Mouse (Mus musculus) v-Abl transformed pro-B cells (cell line): ENCODE measurements around the gene Actl10.

Source experiments
- in situ Hi-C, 2 experiments: fragments of 400-800 bp; cut with MboI; formaldehyde crosslinking; loops; one replicate each; pipeline ENCODE4 v1.15.1; 2025; ENCODE audit not compliant: unreplicated experiment in 2 of 2

Gene Actl10

DNA sequence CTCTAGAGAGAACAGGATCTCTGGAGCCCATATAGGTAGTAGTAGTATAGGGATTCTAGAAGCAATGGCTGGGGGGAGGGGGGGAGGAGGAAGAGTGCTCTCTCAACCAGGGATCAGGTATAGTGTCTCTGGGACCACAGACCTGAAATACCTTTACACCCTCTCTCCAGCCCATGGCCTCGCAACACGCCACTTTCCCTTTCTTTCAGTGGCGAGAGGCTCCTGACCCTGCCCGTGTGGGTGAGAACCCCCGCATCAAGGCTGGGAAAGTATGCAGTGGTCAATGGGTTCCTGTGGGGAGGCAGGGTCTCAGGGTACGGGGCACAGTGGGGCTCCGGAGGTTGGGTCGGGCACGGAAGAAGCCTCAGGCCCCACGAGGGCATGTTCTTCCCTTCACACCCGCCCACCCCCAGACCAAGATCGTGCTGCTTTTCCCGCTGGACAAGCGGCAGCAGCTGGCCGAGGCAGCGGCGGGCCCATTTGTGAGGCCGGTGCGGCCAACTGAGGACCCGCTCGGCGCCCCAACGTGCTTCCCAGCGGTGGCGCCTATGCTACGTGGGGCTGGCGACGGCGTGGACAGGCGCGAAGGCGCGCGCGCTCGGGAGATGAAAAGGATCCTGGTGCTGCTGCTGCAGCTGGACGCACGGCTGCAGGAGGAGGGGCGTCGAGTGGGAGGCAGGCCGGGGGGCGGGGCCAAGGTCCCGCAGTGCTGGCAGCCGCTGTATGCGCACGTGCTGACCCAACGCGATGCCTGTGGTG lies 2.3 kb upstream of the Actl10 start:
- in situ Hi-C loops, result no loop called here

DNA sequence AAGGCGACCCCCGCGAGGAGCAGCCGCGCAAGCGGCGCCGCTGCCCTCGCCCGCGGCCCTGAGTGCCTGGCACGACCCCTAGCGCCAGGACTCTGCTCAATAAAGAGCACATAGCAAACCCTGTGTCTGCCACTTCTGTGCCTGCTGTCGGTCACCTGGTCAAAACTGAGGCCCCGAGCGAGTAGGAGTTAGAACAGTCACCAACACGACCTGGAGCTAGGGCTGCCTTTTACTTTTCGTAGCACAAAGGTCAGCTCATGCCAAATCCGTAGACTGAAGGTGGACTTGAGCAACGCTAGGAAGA lies 1.7 kb upstream of the Actl10 start:
- in situ Hi-C loops, result no loop called here

DNA sequence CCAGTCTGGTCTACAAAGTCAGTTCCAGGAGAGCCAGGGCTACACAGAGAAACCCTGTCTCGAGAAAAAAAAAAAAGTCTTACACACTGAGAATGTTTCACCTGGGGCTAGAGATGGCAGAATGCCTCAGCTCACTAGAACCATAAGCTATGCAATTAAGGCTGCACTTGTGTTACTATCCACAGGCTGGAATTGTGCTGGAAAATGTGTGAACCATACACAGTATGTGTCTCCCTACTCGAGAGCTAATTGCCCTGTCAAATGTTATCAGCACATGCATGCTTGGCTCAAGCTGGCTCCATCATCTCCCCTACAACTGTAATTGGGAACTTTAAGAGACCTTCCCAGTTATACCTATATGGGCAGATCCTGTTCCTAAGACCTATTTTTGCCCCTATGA lies 639 bp upstream of the Actl10 start:
- in situ Hi-C loops, result no loop called here

DNA sequence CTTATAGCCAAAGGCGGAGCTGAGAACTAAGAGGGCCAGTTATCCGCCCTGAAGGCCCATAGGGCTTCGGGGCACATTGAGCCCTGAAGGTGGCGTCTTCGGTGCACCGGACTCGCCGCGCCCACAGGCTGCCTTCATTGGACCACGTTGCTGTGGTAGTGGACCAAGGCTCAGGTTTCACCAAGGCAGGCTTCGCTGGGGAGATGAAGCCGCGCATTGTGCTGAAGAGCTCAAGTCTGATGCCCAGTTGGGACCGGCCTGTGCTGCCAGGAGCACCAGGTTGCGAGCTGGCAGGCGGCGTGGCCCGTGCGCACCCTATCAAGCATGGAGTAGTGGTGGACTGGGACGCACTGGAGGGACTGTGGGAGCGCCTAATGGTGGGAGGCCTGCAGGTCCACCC lies 351 bp downstream of the Actl10 start:
- in situ Hi-C loops, result no loop called here

DNA sequence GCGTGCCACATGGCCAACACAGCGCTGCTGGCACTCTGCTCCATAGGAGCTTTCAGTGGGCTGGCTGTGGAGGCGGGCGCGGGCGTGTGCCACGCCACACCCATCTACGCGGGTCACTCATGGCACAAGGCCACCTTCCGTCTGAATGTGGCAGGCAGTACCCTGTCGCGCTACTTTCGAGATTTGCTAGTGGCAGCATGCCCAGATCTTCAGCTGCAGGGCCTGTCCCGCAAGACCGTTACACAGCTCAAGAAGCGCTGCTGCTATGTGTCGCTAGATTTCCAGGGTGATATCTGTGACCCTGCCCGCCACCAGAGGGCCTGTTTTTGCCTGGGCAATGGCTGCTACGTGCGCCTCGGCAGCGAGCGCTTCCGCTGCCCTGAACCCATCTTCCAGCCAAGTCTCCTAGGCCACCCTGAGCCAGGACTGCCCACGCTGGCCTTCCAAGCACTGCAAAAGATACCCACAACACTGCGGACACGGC lies 890 bp downstream of the Actl10 start:
- in situ Hi-C loops, result no loop called here

DNA sequence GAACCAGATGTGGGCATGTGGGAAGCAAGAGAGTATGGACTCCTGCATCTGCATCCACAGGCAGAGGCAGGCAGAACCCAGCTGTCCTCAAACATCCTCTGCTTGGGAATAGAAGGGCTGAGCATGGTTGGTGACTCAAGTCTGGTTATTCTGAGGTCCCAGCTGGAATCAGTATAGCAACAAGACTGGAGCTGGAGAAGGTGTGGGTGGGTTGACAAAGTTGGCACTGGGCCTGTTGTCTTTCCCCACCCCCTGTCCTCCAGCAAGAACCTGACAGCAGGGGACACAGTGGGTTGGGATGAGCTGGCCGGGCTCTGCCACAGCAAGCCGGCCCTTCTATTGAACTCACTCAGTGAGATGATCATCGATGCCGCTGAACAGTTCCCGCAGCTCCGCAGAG lies 3.7 kb downstream of the Actl10 start:
- in situ Hi-C loops, result no loop called here

DNA sequence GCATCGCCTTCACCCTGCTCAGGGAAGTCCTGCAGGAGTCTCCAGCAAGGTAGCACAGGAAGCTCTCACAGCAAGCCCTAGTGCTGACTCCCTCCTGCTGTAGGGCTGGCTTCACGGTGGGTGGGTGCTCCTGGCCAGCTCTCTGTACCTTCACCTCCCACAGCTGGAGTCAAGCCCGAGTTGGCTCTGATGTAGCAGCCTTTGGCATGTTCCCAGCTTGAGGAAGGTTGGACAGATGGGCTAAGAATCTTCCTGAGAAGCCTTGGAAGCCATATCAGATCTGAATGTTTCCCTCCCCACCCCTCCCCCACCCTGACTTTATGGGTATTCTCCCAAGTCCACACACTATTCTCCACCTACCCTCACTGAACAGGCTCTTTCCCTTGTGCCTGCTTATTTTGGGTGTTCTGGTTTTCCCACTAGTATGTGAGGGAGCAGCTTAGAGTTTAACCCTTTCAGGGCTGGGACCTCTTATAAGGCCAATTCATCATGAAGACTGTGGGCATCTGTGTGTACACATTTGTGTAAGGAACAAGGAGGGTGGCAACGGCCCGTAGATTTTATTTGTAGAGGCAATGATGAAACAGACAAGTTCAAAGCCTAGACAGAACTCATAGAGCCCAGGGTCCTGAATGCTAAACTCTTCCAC lies 5.7 kb downstream of the Actl10 start:
- in situ Hi-C loops, result no loop called here

DNA sequence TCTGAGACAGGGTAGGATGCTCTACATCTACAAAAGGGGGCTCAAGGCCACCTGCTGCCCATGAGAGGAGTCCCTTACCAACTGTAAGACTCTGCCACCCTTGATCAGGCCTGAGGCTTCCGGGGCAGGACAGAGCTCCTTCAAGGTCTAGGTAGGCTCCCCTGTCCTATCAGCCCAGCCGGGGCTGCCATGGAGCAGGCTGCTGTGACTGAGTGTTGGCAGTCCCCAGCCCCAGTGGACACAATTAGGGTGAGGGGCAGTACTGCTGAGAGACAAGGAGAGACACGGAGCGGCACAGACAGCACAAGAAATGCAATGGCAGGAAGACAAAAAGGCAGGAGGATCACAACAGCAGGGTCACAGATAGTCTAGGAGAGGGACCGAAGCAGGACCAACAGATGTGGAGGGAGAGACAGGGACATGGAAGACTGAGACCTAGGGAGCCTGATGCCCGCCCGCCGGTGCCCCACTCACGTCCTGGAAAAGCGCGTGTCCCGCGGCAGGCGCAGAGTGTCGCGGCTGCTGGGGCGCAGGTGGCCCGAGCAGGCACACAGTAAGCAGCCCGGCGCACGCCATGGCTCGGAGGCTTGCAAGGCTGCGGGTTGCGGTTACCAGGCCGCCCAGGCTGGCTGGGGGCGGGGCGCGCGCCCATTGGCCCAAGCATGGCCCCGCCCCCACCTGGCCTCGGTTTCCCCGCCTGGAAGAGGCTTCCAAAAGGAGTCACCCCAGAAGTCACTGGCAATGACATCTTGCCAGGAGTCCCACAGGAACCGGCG lies 6.9 kb downstream of the Actl10 start, which contains the start of gene Necab3:
Gene Necab3 (minus strand): TSS at position 627 of the 776 bp plus-strand sequence.
- in situ Hi-C loops, result no loop called here

DNA sequence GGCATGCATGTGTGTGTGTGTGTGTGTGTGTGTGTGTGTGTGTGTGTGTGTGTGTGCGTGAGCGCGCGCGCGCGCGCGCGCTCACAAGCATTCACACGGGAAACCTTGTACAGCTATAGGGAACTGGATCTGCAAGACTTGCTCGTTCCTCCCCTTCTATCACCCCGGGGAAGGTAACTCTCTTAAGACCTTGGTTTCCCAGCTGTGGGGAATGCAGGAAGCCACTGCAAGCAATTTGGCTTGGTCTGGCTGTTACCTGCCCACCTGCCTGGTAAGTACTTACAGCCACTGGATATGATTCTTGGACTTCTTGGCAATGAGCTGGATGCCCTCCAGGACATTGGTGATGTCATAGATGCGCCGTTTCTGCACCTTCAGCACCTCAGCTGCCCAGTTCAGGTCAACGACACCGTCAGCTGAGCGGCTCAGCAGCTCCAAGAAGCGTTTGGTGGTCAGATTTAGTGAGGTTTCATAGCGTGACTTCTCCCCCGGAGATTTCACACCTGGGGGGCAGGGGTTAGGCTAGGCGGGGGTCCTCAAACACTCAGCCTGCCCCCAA lies 12.1 kb downstream of the Actl10 start:
- in situ Hi-C loops, result no loop called here

DNA sequence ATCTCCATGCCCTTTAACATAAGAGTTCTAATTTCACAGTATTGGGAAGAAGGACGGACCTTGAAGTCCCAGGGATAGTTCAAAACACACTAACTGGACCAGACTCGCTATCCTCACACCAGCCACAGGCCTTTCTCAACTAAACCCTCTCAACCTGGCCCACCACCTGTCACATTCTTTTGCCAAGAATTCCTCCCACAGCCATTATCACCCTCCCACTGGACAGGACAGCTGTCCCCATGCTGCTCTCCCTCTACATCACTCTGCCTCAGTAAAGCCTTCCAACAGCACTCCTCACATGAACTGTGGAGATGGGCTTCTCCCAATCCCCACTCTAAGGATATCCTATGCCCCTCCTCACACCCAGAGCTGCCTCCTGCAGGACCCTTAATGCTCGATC lies 14.0 kb downstream of the Actl10 start:
- in situ Hi-C loops, result no loop called here

DNA sequence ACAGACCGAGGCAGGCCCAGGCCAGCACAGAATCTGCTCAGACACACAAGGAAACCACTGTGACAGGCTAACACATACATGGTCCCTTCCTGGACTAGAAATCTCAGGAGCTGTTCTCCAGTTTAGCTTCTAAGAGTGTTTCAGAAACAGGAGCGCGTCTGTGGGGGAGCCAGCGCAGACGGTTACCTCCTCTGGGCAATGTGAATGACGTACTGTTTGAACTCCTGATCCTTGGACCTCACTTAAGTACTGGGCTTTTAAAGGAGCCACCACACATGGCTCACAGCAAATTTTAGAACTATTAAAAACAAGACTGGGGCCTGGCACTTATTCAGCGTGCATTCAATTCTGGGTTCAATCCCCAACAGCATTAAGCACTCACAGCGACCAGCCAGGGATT lies 15.1 kb downstream of the Actl10 start:
- in situ Hi-C loops, result no loop called here

DNA sequence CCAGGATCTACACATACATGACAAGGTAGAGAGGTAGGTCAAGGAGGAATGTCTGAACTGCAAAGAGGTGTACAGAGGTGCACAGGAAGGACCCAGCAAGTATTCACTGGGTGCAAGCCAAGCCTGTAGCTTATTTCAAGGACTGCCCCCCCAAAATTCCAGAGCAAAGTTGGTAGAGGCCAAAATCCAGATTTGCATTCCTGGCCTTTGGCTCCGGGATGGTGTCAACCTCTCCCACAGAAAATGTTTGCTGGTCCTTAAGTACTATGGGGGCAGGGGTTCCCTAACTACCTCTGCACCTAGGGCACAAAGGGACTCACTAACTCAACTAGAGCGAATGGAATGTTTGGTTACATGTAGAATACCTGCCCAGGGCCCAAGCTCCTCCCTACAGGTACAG lies 16.2 kb downstream of the Actl10 start:
- in situ Hi-C loops, result no loop called here

DNA sequence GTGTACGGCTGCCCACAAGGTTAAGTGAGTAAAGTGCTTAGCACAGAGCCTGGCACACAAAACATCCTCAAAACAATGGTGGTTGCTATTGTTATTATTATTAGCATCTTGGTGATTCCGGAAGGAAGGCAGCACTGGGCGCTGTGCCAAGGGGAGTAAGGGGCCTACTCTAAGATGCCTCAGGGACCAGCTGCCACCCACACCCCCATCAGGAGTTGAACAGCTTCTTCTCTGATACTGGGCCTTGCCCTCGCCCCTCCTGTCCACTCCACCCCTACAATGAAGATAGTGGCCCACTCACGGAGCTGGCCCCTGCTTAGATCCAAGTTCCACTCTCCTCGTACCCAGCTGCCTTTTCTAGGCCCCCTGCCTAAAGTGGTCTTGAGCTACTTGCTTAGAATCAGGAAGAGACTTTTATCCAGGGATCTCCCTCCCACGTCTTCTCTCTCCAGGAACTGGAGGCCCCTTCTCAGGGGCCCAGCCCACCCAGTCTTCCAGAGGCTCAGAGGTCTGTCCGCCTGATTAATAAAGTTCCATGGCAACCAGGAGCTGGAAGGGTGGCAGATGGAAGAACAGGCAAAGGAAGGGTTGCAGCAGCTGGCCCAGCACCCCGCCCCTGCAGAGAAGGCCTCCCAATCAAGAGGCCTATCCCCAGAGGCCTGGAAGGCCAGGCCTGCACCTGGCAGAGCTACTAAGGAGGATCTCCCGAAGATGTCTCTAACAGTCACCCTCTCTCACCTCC lies 16.9 kb downstream of the Actl10 start:
- in situ Hi-C loops, result no loop called here

DNA sequence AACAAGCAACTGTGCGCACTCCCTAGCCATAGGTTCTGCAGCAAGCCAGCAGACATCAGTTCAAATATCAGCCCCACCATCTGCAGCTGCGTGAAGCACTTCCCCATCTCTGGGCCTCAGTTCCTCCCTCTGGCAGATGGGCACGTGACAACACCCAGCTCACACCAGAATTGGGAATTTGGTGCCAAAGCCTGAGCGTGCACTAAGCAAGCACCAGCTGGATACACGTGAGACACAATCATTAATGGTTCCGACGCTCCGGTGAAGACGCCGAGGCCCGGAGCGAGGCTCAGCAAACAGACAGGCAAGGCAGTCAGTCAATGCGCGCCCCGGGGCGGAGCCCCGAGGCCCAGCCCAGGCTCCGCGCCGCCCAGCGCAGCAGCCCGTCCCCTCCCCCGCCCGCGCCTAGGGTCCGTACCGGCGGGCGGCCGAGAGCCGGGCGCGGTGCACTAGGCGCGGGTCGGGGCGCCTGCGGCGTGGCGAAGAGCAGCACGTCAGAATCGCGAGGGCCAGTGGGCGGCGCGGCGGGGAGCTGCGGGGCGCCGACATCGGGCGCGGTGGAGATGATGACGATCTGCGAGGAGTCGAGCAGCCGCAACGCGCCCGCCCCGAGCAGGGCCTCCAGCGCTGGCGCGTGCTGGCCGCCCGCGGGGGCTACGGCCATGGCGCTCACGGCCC lies 17.6 kb downstream of the Actl10 start:
- in situ Hi-C loops, result no loop called here

DNA sequence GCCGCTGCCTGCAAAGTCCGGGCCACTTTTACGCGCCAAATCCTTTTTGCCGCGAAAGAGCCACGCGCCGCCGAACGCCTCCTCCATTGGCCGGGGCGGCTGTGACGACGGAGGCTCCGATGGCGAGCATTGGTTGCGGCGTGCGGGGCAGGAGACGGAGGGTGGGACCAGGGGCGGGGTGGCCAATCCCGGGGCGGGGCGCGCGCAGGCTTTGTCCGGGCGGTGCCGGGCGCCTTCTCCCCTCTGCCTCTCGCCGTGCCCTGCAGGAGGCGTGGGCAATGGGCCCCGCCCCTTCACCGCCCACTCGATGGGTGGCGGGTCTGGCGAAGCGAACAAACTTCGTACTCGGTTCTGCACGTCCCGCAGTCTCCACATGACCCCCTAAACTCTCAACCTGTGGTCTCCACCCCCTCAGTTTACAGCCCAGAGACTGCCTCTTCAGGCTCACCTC lies 18.3 kb downstream of the Actl10 start, which contains the start of gene E2f1:
Gene E2f1 (minus strand): TSS at position 57 of the 451 bp plus-strand sequence.
- in situ Hi-C loops, result no loop called here

DNA sequence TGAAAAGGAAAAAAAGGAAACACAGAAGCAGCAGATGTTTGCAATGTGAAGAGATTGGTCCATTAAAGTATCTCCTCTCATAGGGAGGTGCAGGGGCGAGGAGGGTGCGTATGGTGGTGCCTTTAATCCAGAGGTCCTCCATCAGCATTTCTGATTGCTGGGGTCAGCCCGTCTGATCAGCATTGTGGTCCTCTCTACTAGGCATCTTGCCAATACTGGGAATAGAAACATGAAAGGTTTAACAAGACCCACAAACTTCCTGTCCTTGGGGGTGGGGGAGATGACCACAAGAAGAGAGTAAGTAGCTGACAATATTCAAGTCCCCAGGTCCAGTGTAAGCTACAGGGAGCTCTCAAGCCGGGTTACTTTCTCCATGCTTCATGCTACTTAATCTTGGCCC lies 19.1 kb downstream of the Actl10 start:
- in situ Hi-C loops, result no loop called here

DNA sequence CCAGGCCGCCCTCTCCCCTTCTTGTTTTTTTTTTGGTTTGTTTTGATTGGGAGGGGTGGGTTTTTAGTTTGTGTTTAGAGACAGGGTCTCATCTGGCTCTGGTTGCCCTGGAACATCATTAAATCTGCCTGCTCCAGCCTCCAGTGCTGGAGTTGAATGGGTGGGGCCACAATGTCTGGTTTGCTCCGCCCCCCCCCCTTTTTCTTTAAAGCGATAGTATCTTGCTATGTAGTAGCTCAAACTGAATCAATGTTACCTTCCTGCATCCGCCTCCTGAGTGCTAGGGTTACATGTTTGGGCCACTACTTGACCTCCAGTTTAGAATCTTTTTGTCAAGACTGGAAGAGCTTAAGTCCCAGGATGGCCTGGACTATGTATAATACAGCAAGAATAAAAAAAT lies 19.7 kb downstream of the Actl10 start:
- in situ Hi-C loops, result no loop called here

DNA sequence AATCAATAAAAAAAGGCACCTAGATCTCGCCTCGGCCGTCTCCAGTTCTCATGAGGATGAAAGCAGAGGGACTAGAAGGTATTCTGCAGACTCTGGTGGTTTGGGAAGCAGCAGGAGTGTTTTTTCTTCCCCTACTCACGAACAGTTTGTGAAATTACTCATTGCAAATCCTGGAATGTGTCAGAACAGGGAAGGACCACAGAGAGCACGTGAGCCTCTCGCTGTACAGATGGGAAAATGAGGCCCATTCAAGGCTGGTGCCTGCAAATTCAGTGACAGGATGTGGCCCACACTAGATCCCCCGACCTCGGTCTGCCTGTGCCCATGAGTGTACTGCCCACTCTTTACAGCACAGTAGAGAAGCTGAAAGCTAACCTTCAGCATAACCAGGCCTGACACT lies 20.4 kb downstream of the Actl10 start:
- in situ Hi-C loops, result no loop called here

DNA sequence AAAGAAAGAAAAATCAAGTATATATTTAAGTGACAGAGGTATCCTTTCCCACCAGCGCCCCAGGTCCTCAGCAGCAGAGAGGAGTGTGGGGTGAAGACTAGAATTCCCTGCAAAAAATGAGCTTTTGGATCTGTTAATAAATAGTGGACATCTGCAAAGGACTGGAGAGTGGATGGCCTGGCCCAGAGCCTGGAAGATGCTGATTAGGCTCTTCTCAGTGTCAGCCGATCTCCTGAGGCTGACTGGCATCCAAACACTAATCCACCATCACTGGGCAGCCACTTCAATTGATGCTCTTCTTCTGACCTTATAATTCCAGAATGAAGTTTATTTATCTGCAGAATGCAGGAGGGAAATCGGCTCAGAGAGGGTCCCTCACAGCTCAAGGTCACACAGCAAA lies 21.4 kb downstream of the Actl10 start:
- in situ Hi-C loops, result no loop called here

DNA sequence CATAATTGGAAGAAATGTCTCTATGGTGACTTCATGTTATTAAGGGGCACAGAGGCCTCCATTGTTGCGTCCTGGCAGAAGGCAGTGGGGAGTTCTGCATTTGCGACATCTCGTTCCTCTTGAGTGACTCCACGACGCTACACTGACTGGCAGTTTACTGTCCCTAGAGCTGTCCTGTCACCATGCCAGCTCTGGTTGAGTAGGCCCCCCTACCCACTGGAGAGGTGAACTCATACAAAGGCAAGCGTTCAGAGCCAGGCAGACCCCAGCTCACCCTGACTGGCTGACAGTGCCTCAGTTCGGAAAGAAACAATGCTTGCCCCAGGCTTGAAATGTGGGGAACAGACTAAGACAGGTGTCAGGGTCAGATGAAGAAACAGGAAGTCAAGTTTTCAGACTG lies 22.7 kb downstream of the Actl10 start:
- in situ Hi-C loops, result no loop called here
